Mouse (Mus musculus) spleen, postnatal 14 days (tissue): ENCODE data around the gene Src.
"Not testable (repeated sequence)": the region's sequence is repeated elsewhere in the genome, so short reads cannot be mapped to it uniquely, and the experiment has no call there.

Source experiments
- DNase-seq, 2 experiments: peaks; one replicate each; pipeline ENCODE4 v3.0.0; 2021 to 2022; ENCODE audit warnings: low spot score in 2 of 2

The Src gene

GRCm38 (mm10) chr2:157475437-157476379, 57.5 kb downstream of the Src start:
- DNase-seq: no peak

GRCm38 (mm10) chr2:157478651-157479050, 60.4 kb downstream of the Src start:
- no peak for DNase-seq

DNA sequence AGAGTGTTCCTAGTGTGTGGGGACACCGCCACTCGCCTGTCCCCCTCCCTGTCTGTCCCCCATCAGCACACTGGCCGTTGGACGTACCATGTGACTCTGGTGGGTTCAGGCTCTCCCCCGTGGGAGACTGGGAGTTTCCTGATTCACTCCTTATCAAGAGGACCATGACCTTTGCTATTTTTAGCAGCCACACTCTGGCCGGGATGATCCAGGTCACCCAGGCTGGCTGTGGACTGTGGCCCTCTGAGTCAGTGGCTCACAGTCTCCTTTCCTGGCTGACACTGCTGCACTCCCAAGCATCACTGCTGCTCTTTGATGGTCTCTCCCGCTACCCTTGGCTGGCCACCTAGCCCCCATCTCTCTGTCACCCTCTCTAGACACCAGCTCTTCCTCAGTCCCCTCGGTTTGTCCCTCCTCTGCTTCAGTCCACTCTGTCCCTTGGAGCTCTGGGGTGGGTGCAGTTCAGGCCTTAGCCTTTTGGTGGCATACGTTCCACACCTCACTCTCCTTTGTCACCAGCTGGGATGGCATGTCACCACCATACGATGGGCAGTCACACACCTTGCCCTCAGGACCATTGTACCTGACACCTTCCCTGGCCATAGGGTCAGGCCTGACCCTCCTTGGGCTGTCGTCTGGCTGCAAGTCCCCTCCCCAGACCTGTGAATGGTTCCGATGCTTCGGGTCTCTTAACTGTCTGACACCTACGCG, 61.8 kb downstream of the Src start:
- no peak for DNase-seq

DNA sequence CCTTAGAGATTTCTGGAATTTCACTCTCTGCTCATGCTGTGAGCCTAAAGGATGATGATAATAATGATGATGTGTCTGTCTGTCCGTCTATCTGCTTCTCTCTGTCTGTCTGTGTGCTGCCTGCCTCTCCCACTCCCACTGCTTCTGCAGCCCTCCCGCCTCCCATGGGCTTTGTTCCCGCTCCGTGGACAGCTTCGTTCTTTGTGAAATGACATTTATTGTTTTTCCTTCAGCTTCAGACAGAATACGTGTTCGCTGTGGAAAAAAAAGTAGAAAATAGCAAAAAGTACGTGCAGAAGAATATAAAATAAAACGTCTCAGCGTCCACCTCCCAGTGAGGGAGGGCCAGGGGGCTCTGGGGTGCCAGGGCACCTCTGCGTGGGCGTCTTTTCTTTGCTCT, 64.5 kb downstream of the Src start:
- DNase-seq: no peak

DNA sequence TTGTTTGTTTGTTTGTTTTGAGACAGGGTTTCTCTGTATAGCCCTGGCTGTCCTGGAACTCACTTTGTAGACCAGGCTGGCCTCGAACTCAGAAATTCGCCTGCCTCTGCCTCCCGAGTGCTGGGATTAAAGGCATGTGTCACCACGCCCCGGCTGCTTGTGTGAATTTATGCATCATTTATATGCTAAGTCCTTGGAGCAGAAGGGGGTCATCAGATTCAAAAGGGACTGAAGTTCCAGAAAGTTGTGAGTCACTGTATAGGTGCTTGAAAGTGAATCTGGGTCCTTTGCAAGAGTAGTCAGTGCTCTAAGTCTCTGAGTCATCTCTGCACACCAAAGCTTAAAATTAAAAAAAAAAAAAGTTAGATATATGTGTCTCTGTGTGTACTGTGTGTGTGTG, 68.3 kb downstream of the Src start:
- DNase-seq: not testable (repeated sequence)

GRCm38 (mm10) chr2:157486981-157487656, 68.9 kb downstream of the Src start:
- no peak for DNase-seq

DNA sequence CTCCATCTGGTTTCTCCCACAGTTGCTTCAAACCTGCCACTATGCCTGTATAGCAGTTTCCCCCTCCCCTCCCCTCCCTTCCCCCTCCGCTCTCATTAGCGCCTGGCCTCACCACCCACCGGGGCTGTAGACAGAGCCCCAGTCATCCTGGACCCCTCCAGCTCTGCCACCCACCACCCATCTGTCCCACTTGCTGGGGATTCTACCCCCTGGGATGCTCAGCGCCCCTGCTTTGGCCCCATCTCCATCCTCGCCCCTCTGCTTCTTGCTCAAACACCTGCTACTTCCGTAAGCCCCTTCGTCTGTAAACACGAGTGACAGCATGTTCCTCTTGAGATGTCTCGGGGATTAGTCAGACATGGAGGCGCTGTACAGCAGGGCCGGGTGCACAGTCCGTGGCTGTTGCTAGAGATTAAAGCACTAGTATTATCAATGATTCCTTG, 69.5 kb downstream of the Src start:
- no peak for DNase-seq

DNA sequence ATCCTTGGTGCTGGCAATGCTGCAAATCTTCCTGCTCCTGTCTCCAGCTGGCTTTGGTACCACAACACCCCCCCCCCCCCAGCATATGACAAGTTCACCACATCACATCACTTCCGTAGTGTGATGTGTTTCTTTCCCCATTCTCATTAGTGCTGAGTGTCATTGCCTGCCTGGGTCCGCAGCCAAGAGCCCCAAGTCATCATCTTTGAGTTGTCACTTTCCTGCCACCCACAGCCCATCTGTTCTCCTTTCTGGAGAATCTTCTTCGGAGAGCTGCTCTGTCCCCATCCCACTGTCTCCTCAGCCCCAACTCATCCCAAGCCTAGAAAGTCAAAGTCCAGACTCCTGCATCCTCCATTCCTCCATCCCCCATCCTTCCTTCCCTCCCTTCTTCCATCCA, 75.0 kb downstream of the Src start:
- no peak for DNase-seq

GRCm38 (mm10) chr2:157498529-157498928, 80.3 kb downstream of the Src start:
- DNase-seq: no peak

- no peak for DNase-seq
Measured at GRCm38 (mm10) chr2:157500364-157500763, 82.1 kb downstream of the Src start.

- DNase-seq: no peak
Measured at GRCm38 (mm10) chr2:157501324-157501723, 83.1 kb downstream of the Src start.

GRCm38 (mm10) chr2:157506779-157507178, 88.5 kb downstream of the Src start:
- DNase-seq: no peak

- no peak for DNase-seq
Measured at GRCm38 (mm10) chr2:157509182-157509581, 90.9 kb downstream of the Src start.

DNA sequence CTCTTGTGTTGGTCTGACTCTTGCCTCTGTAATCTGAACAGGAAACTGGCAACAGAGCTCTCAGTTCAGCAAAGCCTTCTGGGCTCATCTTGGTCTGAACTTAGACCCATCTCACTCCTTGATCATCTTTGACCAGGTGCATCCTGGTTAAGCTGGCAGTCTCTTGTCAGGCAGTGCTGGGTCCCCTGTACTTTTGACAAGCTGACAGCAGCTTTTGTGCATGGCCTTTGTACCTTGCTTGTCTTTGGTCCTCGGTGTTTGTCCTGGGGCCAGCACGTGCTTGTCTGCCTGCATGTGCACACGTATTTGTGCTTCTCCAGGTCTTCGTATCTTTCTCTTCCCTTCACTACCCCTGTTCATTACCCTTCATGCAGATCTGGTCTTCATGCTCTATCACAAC, 91.8 kb downstream of the Src start:
- no peak for DNase-seq

DNA sequence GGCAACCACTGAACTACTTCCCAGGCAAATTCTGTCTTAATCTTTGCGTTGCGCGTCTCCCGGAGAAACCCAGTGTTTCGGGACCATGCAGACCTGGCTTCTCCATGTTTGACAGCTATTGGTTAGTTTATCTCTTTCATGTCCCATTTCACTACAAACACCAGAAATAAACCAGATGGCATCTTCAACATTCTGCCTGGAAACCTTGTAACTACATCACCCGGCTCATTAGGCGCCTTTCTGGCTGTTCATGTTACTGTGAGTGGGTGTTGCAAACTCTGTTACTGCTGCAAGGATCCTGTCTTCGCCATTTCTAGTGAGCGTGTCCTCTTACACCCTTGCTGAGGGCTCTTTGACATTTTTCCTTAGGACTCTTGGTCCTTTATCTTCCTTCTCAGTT, 94.6 kb downstream of the Src start:
- DNase-seq: no peak

GRCm38 (mm10) chr2:157513737-157514208, 95.5 kb downstream of the Src start:
- DNase-seq: no peak

DNA sequence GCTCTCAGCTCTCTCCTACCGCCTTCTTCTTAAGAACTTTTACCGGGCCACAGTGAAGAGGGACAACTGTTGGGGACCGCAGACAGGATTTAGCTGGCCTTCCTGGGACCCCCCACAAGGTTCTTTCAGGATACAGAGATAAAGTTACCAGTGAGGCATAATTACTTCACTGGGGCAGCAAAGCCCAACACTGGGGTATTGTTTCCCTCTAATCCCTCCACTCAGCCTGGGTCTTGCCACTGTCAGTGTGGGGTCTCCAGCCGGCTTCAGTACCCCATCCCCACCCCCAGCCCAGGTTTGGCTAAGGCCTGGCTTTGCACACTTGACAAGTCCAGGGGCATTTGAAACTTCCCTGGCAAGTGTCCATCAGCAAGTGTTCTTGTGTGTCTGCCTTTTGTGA, 96.1 kb downstream of the Src start:
- no peak for DNase-seq

DNA sequence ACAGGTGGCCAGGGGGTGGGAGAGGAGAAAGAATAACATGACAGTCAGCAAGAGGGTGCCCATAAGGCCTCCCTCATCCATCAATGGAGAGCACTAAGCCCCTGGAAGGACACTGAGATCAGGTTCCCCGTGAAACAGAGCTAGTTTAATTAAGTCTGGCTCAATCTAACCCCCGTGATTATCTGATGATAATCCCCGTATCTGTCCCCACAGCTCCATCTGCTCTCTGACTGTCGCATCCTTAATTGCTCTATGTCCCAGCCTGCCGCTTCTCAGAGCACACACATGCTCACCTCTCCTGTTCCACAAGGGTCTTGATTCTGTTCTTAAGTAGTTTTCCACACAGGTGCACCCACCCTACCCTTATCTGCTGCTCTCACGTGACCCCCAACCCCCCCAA, 99.3 kb downstream of the Src start:
- DNase-seq: no peak

GRCm38 (mm10) chr2:157518451-157518850, 100.2 kb downstream of the Src start:
- no peak for DNase-seq

GRCm38 (mm10) chr2:157519452-157519851, 101.2 kb downstream of the Src start:
- DNase-seq: no peak

DNA sequence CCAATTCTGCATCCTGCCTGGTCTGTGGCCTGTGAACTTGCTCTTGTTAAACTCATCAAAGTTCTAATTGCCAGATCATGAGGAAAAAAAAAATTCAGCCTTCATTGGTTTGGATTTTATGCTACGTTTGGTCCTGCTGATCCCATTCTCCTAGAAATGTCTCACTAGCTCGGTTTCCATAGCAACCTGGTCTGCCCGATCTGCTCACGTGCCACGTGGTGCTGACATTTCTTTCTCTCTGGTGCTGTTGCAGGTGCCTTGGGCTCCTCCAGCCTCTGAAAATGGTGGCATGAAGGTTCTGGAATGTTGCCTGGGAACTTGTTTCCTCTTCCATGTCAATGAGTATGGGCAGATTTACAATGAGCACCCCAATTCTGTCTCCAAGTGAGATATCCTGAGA, 102.3 kb downstream of the Src start:
- no peak for DNase-seq
